Mouse (Mus musculus): Measurements from ENCODE around the gene Il10rb. TPM values are rescaled to one million over a fixed set of nuclear protein-coding genes. Genes with fewer than 3 reads are reported as not detected.

The Il10rb gene
- polyA plus RNA-seq, 1 experiment from 2014 or later = 44.8 TPM

- WGBS = 68% methylated on average over 4 of the region's 4 CpGs
- no peak for ATAC-seq (ENCODE audit: extremely low read depth, insufficient number of reproducible peaks, low FRiP score, low TSS enrichment)
- no peak overlapping the region for H3K4me2 ChIP-seq
- no peak overlapping the region for H3K9ac ChIP-seq
- no peak overlapping the region for H3K27ac ChIP-seq (replicated peaks)
- no peaks in the 10 kb centered on the region for H3K36me3 ChIP-seq
- H3K27me3 ChIP-seq (replicated peaks) = no peaks in the 10 kb centered on the region
- H3K4me1 ChIP-seq = peaks cover 19% of the 10 kb centered on the region
- H3K4me3 ChIP-seq = no peak overlapping the region
- H3K9me3 ChIP-seq = no peaks in the 10 kb centered on the region
Measured at GRCm38 (mm10) chr16:91455868-91456267, 49.9 kb downstream of the Il10rb start.

GRCm38 (mm10) chr16:91458301-91458746, 52.4 kb downstream of the Il10rb start:
- H3K9ac ChIP-seq = no peak overlapping the region
- H3K27ac ChIP-seq (replicated peaks) = no peak overlapping the region
- no peak overlapping the region for H3K4me2 ChIP-seq
- 77% methylated on average over 21 of the region's 21 CpGs for WGBS
- H3K4me3 ChIP-seq = no peak overlapping the region
- ATAC-seq (ENCODE audit: extremely low read depth, insufficient number of reproducible peaks, low FRiP score, low TSS enrichment) = no peak
- H3K36me3 ChIP-seq = no peaks in the 10 kb centered on the region
- peaks cover 15% of the 10 kb centered on the region for H3K4me1 ChIP-seq
- no peaks in the 10 kb centered on the region for H3K27me3 ChIP-seq (replicated peaks)
- H3K9me3 ChIP-seq = no peaks in the 10 kb centered on the region

GRCm38 (mm10) chr16:91458976-91459375, 53.0 kb downstream of the Il10rb start:
- Histone ChIP-seq H3K36me3 (no peaks in the 10 kb centered on the region), H3K4me1 (peaks cover 15% of the 10 kb centered on the region), H3K27me3 (replicated peaks) (no peaks in the 10 kb centered on the region), H3K27ac (replicated peaks) (no peak overlapping the region), H3K9me3 (no peaks in the 10 kb centered on the region), H3K9ac (0 out of 2 replicates have a peak overlapping the region, but pooled peaks have one; percentile 25), H3K4me2 (no peak overlapping the region), H3K4me3 (no peak overlapping the region)
- 46% methylated on average over 5 of the region's 5 CpGs for WGBS
- no peak for ATAC-seq (ENCODE audit: extremely low read depth, insufficient number of reproducible peaks, low FRiP score, low TSS enrichment)

- H3K4me3 ChIP-seq = no peak overlapping the region
- H3K27me3 ChIP-seq (replicated peaks) = no peaks in the 10 kb centered on the region
- H3K4me1 ChIP-seq = peaks cover 19% of the 10 kb centered on the region
- ATAC-seq (ENCODE audit: extremely low read depth, insufficient number of reproducible peaks, low FRiP score, low TSS enrichment) = no peak
- no peaks in the 10 kb centered on the region for H3K9me3 ChIP-seq
- H3K36me3 ChIP-seq = no peaks in the 10 kb centered on the region
- no peak overlapping the region for H3K4me2 ChIP-seq
- no peak overlapping the region for H3K9ac ChIP-seq
- 89% methylated on average over 3 of the region's 3 CpGs for WGBS
- H3K27ac ChIP-seq (replicated peaks) = no peak overlapping the region
Measured at GRCm38 (mm10) chr16:91459396-91459795, 53.4 kb downstream of the Il10rb start.

GRCm38 (mm10) chr16:91459841-91460370, 53.9 kb downstream of the Il10rb start:
- H3K9me3 ChIP-seq = no peaks in the 10 kb centered on the region
- no peak for ATAC-seq (ENCODE audit: extremely low read depth, insufficient number of reproducible peaks, low FRiP score, low TSS enrichment)
- no peaks in the 10 kb centered on the region for H3K27me3 ChIP-seq (replicated peaks)
- H3K4me2 ChIP-seq = no peak overlapping the region
- 64% methylated on average over 11 of the region's 11 CpGs for WGBS
- peaks cover 19% of the 10 kb centered on the region for H3K4me1 ChIP-seq
- no peak overlapping the region for H3K27ac ChIP-seq (replicated peaks)
- no peaks in the 10 kb centered on the region for H3K36me3 ChIP-seq
- no peak overlapping the region for H3K9ac ChIP-seq
- no peak overlapping the region for H3K4me3 ChIP-seq

- Histone ChIP-seq H3K36me3 (no peaks in the 10 kb centered on the region), H3K4me3 (no peak overlapping the region), H3K9me3 (no peaks in the 10 kb centered on the region), H3K4me1 (peaks cover 30% of the 10 kb centered on the region), H3K27me3 (replicated peaks) (no peaks in the 10 kb centered on the region), H3K9ac (no peak overlapping the region), H3K4me2 (peak overlapping the region; percentile 28; the same call in 1 of the 2 replicates), H3K27ac (replicated peaks) (0 out of 2 replicates have a peak overlapping the region, but pooled peaks have one; percentile 20)
- no peak for ATAC-seq (ENCODE audit: extremely low read depth, insufficient number of reproducible peaks, low FRiP score, low TSS enrichment)
- 64% methylated on average over 11 of the region's 11 CpGs for WGBS
Measured at GRCm38 (mm10) chr16:91461066-91461638, 55.2 kb downstream of the Il10rb start.

GRCm38 (mm10) chr16:91461773-91462181, 55.8 kb downstream of the Il10rb start:
- H3K4me2 ChIP-seq = no peak overlapping the region
- H3K27ac ChIP-seq (replicated peaks) = peak overlapping the region; percentile 43
- no peak overlapping the region for H3K9ac ChIP-seq

GRCm38 (mm10) chr16:91462644-91463043, 56.7 kb downstream of the Il10rb start:
- H3K4me1 ChIP-seq = peaks cover 38% of the 10 kb centered on the region
- H3K4me3 ChIP-seq = no peak overlapping the region
- H3K4me2 ChIP-seq = no peak overlapping the region
- no peak overlapping the region for H3K9ac ChIP-seq
- H3K36me3 ChIP-seq = no peaks in the 10 kb centered on the region
- H3K27me3 ChIP-seq (replicated peaks) = no peaks in the 10 kb centered on the region
- no peaks in the 10 kb centered on the region for H3K9me3 ChIP-seq
- H3K27ac ChIP-seq (replicated peaks) = peak overlapping the region; percentile 30; the same call in 1 of the 2 replicates
- ATAC-seq (ENCODE audit: extremely low read depth, insufficient number of reproducible peaks, low FRiP score, low TSS enrichment) = no peak
- 53% methylated on average over 3 of the region's 3 CpGs for WGBS

More at GRCm38 (mm10) chr16:91461773-91462181, 55.8 kb downstream of the Il10rb start:
- Histone ChIP-seq H3K27me3 (replicated peaks) (no peaks in the 10 kb centered on the region), H3K4me3 (no peak overlapping the region), H3K9me3 (no peaks in the 10 kb centered on the region), H3K36me3 (no peaks in the 10 kb centered on the region), H3K4me1 (peaks cover 36% of the 10 kb centered on the region)
- 56% methylated on average over 9 of the region's 9 CpGs for WGBS
- no peak for ATAC-seq (ENCODE audit: extremely low read depth, insufficient number of reproducible peaks, low FRiP score, low TSS enrichment)

- Histone ChIP-seq H3K27me3 (replicated peaks) (no peaks in the 10 kb centered on the region), H3K36me3 (peaks cover 6% of the 10 kb centered on the region; the same call in 1 of the 2 replicates), H3K4me3 (no peak overlapping the region), H3K4me1 (peaks cover 38% of the 10 kb centered on the region), H3K9me3 (no peaks in the 10 kb centered on the region), H3K27ac (replicated peaks) (no peak overlapping the region), H3K4me2 (no peak overlapping the region), H3K9ac (no peak overlapping the region)
- WGBS = 54% methylated on average over 2 of the region's 2 CpGs
- no peak for ATAC-seq (ENCODE audit: extremely low read depth, insufficient number of reproducible peaks, low FRiP score, low TSS enrichment)
Measured at GRCm38 (mm10) chr16:91463400-91463799, 57.4 kb downstream of the Il10rb start.

GRCm38 (mm10) chr16:91463836-91464400, 58.0 kb downstream of the Il10rb start:
- Histone ChIP-seq H3K9ac (peak overlapping the region; percentile 83), H3K4me3 (peak overlapping the region; percentile 60), H3K36me3 (peaks cover 11% of the 10 kb centered on the region; the same call in 1 of the 2 replicates), H3K4me1 (peaks cover 37% of the 10 kb centered on the region), H3K27ac (replicated peaks) (peak overlapping the region; percentile 84), H3K27me3 (replicated peaks) (no peaks in the 10 kb centered on the region), H3K9me3 (no peaks in the 10 kb centered on the region), H3K4me2 (peak overlapping the region; percentile 90)
- WGBS = 77% methylated on average over 4 of the region's 4 CpGs
- ATAC-seq (ENCODE audit: extremely low read depth, insufficient number of reproducible peaks, low FRiP score, low TSS enrichment) = no peak

GRCm38 (mm10) chr16:91464594-91465504, 58.9 kb downstream of the Il10rb start:
- 2% methylated on average over 44 of the region's 44 CpGs for WGBS
- peak overlapping the region; percentile 60 for H3K4me3 ChIP-seq
- H3K36me3 ChIP-seq = peaks cover 16% of the 10 kb centered on the region
- peaks cover 33% of the 10 kb centered on the region for H3K4me1 ChIP-seq
- no peaks in the 10 kb centered on the region for H3K27me3 ChIP-seq (replicated peaks)
- peak overlapping the region; percentile 84 for H3K27ac ChIP-seq (replicated peaks)
- ATAC-seq (ENCODE audit: extremely low read depth, insufficient number of reproducible peaks, low FRiP score, low TSS enrichment) = peak; percentile 90
- H3K9me3 ChIP-seq = no peaks in the 10 kb centered on the region
- peak overlapping the region; percentile 90 for H3K4me2 ChIP-seq
- H3K9ac ChIP-seq = peak overlapping the region; percentile 83

Measured in heart, embryonic 13.5 days (tissue).